Mouse (Mus musculus): ENCODE results near the gene Dnajc1. TPM values are rescaled to one million over a fixed set of nuclear protein-coding genes. Genes with fewer than 3 reads are reported as not detected.

Dnajc1 gene
- polyA plus RNA-seq (2015; fragmentation: Nextera tagmentation; extraction: Ambion mirVana): 34.4 and 34.5 TPM in 2 replicates

- H3K4me1 ChIP-seq (replicated peaks; ENCODE audit: control insufficient read depth, insufficient read depth): no peaks in the 10 kb centered on the region
- H3K27ac ChIP-seq (replicated peaks): peak within 1 kb of the TSS; percentile 99
- no peaks in the 10 kb centered on the region for H3K27me3 ChIP-seq (ENCODE audit: control insufficient read depth, insufficient read depth, low read length)
- peak; percentile 97 for DNase-seq (ENCODE audit: low spot score)
- peak within 1 kb of the TSS; percentile 67 for H3K4me2 ChIP-seq (replicated peaks; ENCODE audit: low read depth)
- under 1% methylated on average over 57 of the region's 69 CpGs for WGBS
- H3K36me3 ChIP-seq (ENCODE audit: control insufficient read depth, insufficient read depth, low read length): no peaks in the 10 kb centered on the region
- TF ChIP-seq CTCF (IDR thresholded peaks at IDR 0.05; ENCODE audit: low read depth) (peak; percentile 2; the same call in 1 of the 2 replicates), EP300 (optimal IDR thresholded peaks at IDR 0.05) (peak; percentile 45)
- peak within 1 kb of the TSS; percentile 85 for H3K9ac ChIP-seq (ENCODE audit: low read length)
- H3K9me3 ChIP-seq (ENCODE audit: control insufficient read depth, low read length): no peaks in the 10 kb centered on the region
- peak within 1 kb of the TSS; percentile 85 for H3K4me3 ChIP-seq (ENCODE audit: low read depth, low read length)
- ATAC-seq (ENCODE audit: low FRiP score, low TSS enrichment): peak; percentile 100
These were observed at the start of gene Dnajc1 for GRCm38 (mm10) chr2:18392331-18393021. Gene Dnajc1, minus strand, starts transcription at chr2:18392830.

GRCm38 (mm10) chr2:18441871-18442270, 49.2 kb upstream of the Dnajc1 start:
- Histone ChIP-seq H3K27me3 (ENCODE audit: control insufficient read depth, insufficient read depth, low read length) (no peaks in the 10 kb centered on the region), H3K9me3 (ENCODE audit: control insufficient read depth, low read length) (no peaks in the 10 kb centered on the region), H3K36me3 (ENCODE audit: control insufficient read depth, insufficient read depth, low read length) (no peaks in the 10 kb centered on the region), H3K4me2 (replicated peaks; ENCODE audit: low read depth) (no peak overlapping the region), H3K4me3 (ENCODE audit: low read depth, low read length) (no peak overlapping the region), H3K9ac (ENCODE audit: low read length) (no peak overlapping the region), H3K27ac (replicated peaks) (no peak overlapping the region), H3K4me1 (replicated peaks; ENCODE audit: control insufficient read depth, insufficient read depth) (no peaks in the 10 kb centered on the region)
- WGBS: 30% methylated on average over 6 of the region's 6 CpGs
- no peak for TF ChIP-seq CTCF (IDR thresholded peaks at IDR 0.05; ENCODE audit: low read depth)
- no peak for TF ChIP-seq EP300 (optimal IDR thresholded peaks at IDR 0.05)
- no peak for ATAC-seq (ENCODE audit: low FRiP score, low TSS enrichment)
- no peak for DNase-seq (ENCODE audit: low spot score)

GRCm38 (mm10) chr2:18415242-18415641, 22.6 kb upstream of the Dnajc1 start:
- H3K36me3 ChIP-seq (ENCODE audit: control insufficient read depth, insufficient read depth, low read length): no peaks in the 10 kb centered on the region

GRCm38 (mm10) chr2:18403679-18404078, 11.0 kb upstream of the Dnajc1 start:
- ATAC-seq (ENCODE audit: low FRiP score, low TSS enrichment) (no peak), DNase-seq (ENCODE audit: low spot score) (no peak)
- Histone ChIP-seq H3K4me1 (replicated peaks; ENCODE audit: control insufficient read depth, insufficient read depth) (no peaks in the 10 kb centered on the region), H3K27ac (replicated peaks) (no peak overlapping the region), H3K9ac (ENCODE audit: low read length) (no peak overlapping the region), H3K9me3 (ENCODE audit: control insufficient read depth, low read length) (no peaks in the 10 kb centered on the region), H3K4me2 (replicated peaks; ENCODE audit: low read depth) (no peak overlapping the region), H3K4me3 (ENCODE audit: low read depth, low read length) (no peak overlapping the region), H3K36me3 (ENCODE audit: control insufficient read depth, insufficient read depth, low read length) (no peaks in the 10 kb centered on the region), H3K27me3 (ENCODE audit: control insufficient read depth, insufficient read depth, low read length) (no peaks in the 10 kb centered on the region)
- no peak for TF ChIP-seq EP300 (optimal IDR thresholded peaks at IDR 0.05)
- TF ChIP-seq CTCF (IDR thresholded peaks at IDR 0.05; ENCODE audit: low read depth): no peak
- WGBS: 87% methylated on average over 1 of the region's 1 CpGs

More at GRCm38 (mm10) chr2:18415242-18415641, 22.6 kb upstream of the Dnajc1 start:
- Histone ChIP-seq H3K27me3 (ENCODE audit: control insufficient read depth, insufficient read depth, low read length) (no peaks in the 10 kb centered on the region), H3K4me2 (replicated peaks; ENCODE audit: low read depth) (no peak overlapping the region), H3K9me3 (ENCODE audit: control insufficient read depth, low read length) (no peaks in the 10 kb centered on the region), H3K4me3 (ENCODE audit: low read depth, low read length) (no peak overlapping the region), H3K27ac (replicated peaks) (no peak overlapping the region), H3K4me1 (replicated peaks; ENCODE audit: control insufficient read depth, insufficient read depth) (no peaks in the 10 kb centered on the region), H3K9ac (ENCODE audit: low read length) (no peak overlapping the region)
- ATAC-seq (ENCODE audit: low FRiP score, low TSS enrichment) (peak; percentile 12; the same call in 1 of the 2 replicates), DNase-seq (ENCODE audit: low spot score) (peak; percentile 14)
- 71% methylated on average over 3 of the region's 3 CpGs for WGBS
- TF ChIP-seq CTCF (IDR thresholded peaks at IDR 0.05; ENCODE audit: low read depth) (no peak), EP300 (optimal IDR thresholded peaks at IDR 0.05) (no peak)

- ATAC-seq (ENCODE audit: low FRiP score, low TSS enrichment): no peak
- H3K27me3 ChIP-seq (ENCODE audit: control insufficient read depth, insufficient read depth, low read length): no peaks in the 10 kb centered on the region
- no peak overlapping the region for H3K9ac ChIP-seq (ENCODE audit: low read length)
- no peak overlapping the region for H3K27ac ChIP-seq (replicated peaks)
- H3K4me1 ChIP-seq (replicated peaks; ENCODE audit: control insufficient read depth, insufficient read depth): no peaks in the 10 kb centered on the region
- no peak overlapping the region for H3K4me2 ChIP-seq (replicated peaks; ENCODE audit: low read depth)
- 66% methylated on average over 2 of the region's 2 CpGs for WGBS
- no peaks in the 10 kb centered on the region for H3K36me3 ChIP-seq (ENCODE audit: control insufficient read depth, insufficient read depth, low read length)
- no peak for DNase-seq (ENCODE audit: low spot score)
- H3K4me3 ChIP-seq (ENCODE audit: low read depth, low read length): no peak overlapping the region
- H3K9me3 ChIP-seq (ENCODE audit: control insufficient read depth, low read length): no peaks in the 10 kb centered on the region
- no peak for TF ChIP-seq EP300 (optimal IDR thresholded peaks at IDR 0.05)
These were observed 9.1 kb upstream of the Dnajc1 start for GRCm38 (mm10) chr2:18401771-18402170.

GRCm38 (mm10) chr2:18393022-18393519, 441 bp upstream of the Dnajc1 start:
- peak overlapping the region; percentile 85 for H3K4me3 ChIP-seq (ENCODE audit: low read depth, low read length)
- peak overlapping the region; percentile 23; the same call in 1 of the 2 replicates for H3K9ac ChIP-seq (ENCODE audit: low read length)
- H3K4me2 ChIP-seq (replicated peaks; ENCODE audit: low read depth): peak overlapping the region; percentile 67
- no peaks in the 10 kb centered on the region for H3K27me3 ChIP-seq (ENCODE audit: control insufficient read depth, insufficient read depth, low read length)
- no peaks in the 10 kb centered on the region for H3K4me1 ChIP-seq (replicated peaks; ENCODE audit: control insufficient read depth, insufficient read depth)
- ATAC-seq (ENCODE audit: low FRiP score, low TSS enrichment): no peak
- H3K9me3 ChIP-seq (ENCODE audit: control insufficient read depth, low read length): no peaks in the 10 kb centered on the region
- peak; percentile 2 for TF ChIP-seq EP300 (optimal IDR thresholded peaks at IDR 0.05)
- peak; percentile 27 for TF ChIP-seq CTCF (IDR thresholded peaks at IDR 0.05; ENCODE audit: low read depth)
- WGBS: 65% methylated on average over 2 of the region's 2 CpGs
- no peak for DNase-seq (ENCODE audit: low spot score)
- peak overlapping the region; percentile 99 for H3K27ac ChIP-seq (replicated peaks)
- H3K36me3 ChIP-seq (ENCODE audit: control insufficient read depth, insufficient read depth, low read length): no peaks in the 10 kb centered on the region

All from stomach, postnatal 0 days (tissue).